Comparison of ENCODE assay signal across 20 mouse cellular contexts in genomic region chr1:90431783-90432182, GRCm38 (mm10).
DNase-seq lines count a peak whose midpoint lies in the region; ATAC-seq and TF ChIP-seq lines count a peak whose summit lies in the region.
"Had no signal": no experiment of that assay in that cellular context is flagged by ENCODE, and none has a peak within 500 bp of the region (broad histone marks: within the 10 kb centered on the region; RNA-seq: fewer than 3 reads in every experiment).

No protein-coding gene starts in this region.

- peak; percentile 11 for DNase-seq in ES-E14 (ENCODE audit: low read depth, low spot score)
- peak; percentile 65 for DNase-seq in ZHBTc4 (ENCODE audit: low read depth, low spot score)
- no peak for DNase-seq in testis, postnatal 10 days (ENCODE audit: low spot score)
- DNase-seq: adrenal gland, adult 2 months; adrenal gland, postnatal 14 days; adrenal gland, postnatal 36 days; cerebellum, adult 11-12 months; cerebellum, adult 2 months; cerebellum, adult 9-10 months; cerebellum, postnatal 10 days; cerebellum, postnatal 25 days had no signal

- H3K27me3 ChIP-seq in kidney, embryonic 16.5 days (ENCODE audit: insufficient read depth, low read length), result no peaks in the 10 kb centered on the region
- H3K27me3 ChIP-seq: embryonic facial prominence, embryonic 13.5 days; embryonic facial prominence, embryonic 15.5 days; forebrain, embryonic 12.5 days had no signal

- no peaks in the 10 kb centered on the region; a peak in 1 of 4 replicates for H3K4me1 ChIP-seq in ES-E14 (ENCODE audit: control insufficient read depth in 2 of 2, insufficient read depth in 2 of 2, low read length in 2 of 2, poor library complexity in 1 of 2)
- H3K4me1 ChIP-seq in kidney, embryonic 16.5 days (ENCODE audit: insufficient read depth, low read length), result peaks cover 11% of the 10 kb centered on the region

- H3K4me2 ChIP-seq in kidney, embryonic 16.5 days (replicated peaks; ENCODE audit: low read depth, low read length), result no peak overlapping the region
- H3K4me2 ChIP-seq: embryonic facial prominence, embryonic 13.5 days; embryonic facial prominence, embryonic 15.5 days; forebrain, embryonic 12.5 days had no signal

- no peaks in the 10 kb centered on the region for H3K9me3 ChIP-seq in ES-E14 (ENCODE audit: control insufficient read depth, insufficient read depth, low read depth, low read length)
- H3K9me3 ChIP-seq in kidney, embryonic 16.5 days (ENCODE audit: low read length), result no peaks in the 10 kb centered on the region
- H3K9me3 ChIP-seq: embryonic facial prominence, embryonic 13.5 days; embryonic facial prominence, embryonic 15.5 days had no signal

- in situ Hi-C loops in ES-E14 (cut with MboI; ENCODE audit: low sequenced_read_pairs in 2 of 2, unreplicated experiment in 2 of 2), result no loop called here

- WGBS in kidney, embryonic 16.5 days, result 52% methylated on average over 6 of the region's 6 CpGs

- no peak overlapping the region for H3K9ac ChIP-seq in ES-E14 (ENCODE audit: insufficient read depth, low read depth, low read length, poor library complexity, severe bottlenecking)
- no peak overlapping the region for H3K9ac ChIP-seq in kidney, embryonic 16.5 days (replicated peaks; ENCODE audit: low read length)
- H3K9ac ChIP-seq: embryonic facial prominence, embryonic 13.5 days; embryonic facial prominence, embryonic 15.5 days; forebrain, embryonic 12.5 days had no signal

- H3K27ac ChIP-seq in ES-E14 (ENCODE audit: insufficient read depth, low read depth, low read length, poor library complexity, severe bottlenecking), result no peak overlapping the region
- H3K27ac ChIP-seq in kidney, embryonic 16.5 days (ENCODE audit: low read length), result no peak overlapping the region
- H3K27ac ChIP-seq: embryonic facial prominence, embryonic 13.5 days; embryonic facial prominence, embryonic 15.5 days; forebrain, embryonic 10.5 days; forebrain, embryonic 12.5 days had no signal

- no peak for ATAC-seq in kidney, embryonic 16.5 days (ENCODE audit: low FRiP score, low TSS enrichment)
- ATAC-seq in megakaryocyte progenitor cell, adult 5-6 weeks (replicated peaks; ENCODE audit: poor library complexity), result no peak
- ATAC-seq: forebrain, embryonic 14.5 days; forebrain, embryonic 16.5 days had no signal

- H3K36me3 ChIP-seq in ES-E14 (ENCODE audit: control insufficient read depth, insufficient read depth, low read length, poor library complexity, severe bottlenecking), result no peaks in the 10 kb centered on the region
- H3K36me3 ChIP-seq in kidney, embryonic 16.5 days (ENCODE audit: insufficient read depth, low read length), result no peaks in the 10 kb centered on the region
- H3K36me3 ChIP-seq: embryonic facial prominence, embryonic 13.5 days; embryonic facial prominence, embryonic 15.5 days; forebrain, embryonic 10.5 days; forebrain, embryonic 12.5 days had no signal

- no peak overlapping the region for H3K4me3 ChIP-seq in ES-E14 (ENCODE audit: insufficient read depth in 1 of 2, low read depth in 1 of 2, low read length in 2 of 2, poor library complexity in 1 of 2, severe bottlenecking in 1 of 2)
- H3K4me3 ChIP-seq in kidney, embryonic 16.5 days (ENCODE audit: low read length), result no peak overlapping the region
- H3K4me3 ChIP-seq: embryonic facial prominence, embryonic 13.5 days; embryonic facial prominence, embryonic 15.5 days; erythroblast, embryonic 14.5 days; forebrain, embryonic 10.5 days; forebrain, embryonic 12.5 days had no signal

TF ChIP-seq in ES-E14, 5 proteins besides CTCF, POLR2A, EP300 and RAD21:
- TF ChIP-seq MAFK (IDR thresholded peaks at IDR 0.05; ENCODE audit: insufficient read depth, low read depth, low read length) (no peak), CHD2 (IDR thresholded peaks at IDR 0.05; ENCODE audit: low read depth, low read length) (no peak), ZNF384 (IDR thresholded peaks at IDR 0.05; ENCODE audit: low read depth, low read length) (no peak), ZC3H11A (IDR thresholded peaks at IDR 0.05; ENCODE audit: borderline replicate concordance, low read depth, low read length) (no peak), HCFC1 (IDR thresholded peaks at IDR 0.05; ENCODE audit: borderline replicate concordance, insufficient read depth, low read length) (no peak)
